Mouse (Mus musculus) forebrain, embryonic 15.5 days (tissue): ENCODE results near the gene Lrrc8a. TPM values are rescaled to one million over a fixed set of nuclear protein-coding genes. Genes with fewer than 3 reads are reported as not detected.
A peak's percentile ranks its signal among the peaks of the same experiment; 100 is the strongest.

Experiments used
- ATAC-seq: fragments of 200-750 bp; cut with Nextera tagmentation; replicated peaks from 2 replicates; pipeline ENCODE4 v1.8.0; 2017; ENCODE audit warnings: mild to moderate bottlenecking, moderate TSS enrichment, moderate library complexity
- H3K27ac ChIP-seq: fragments of 300-500 bp; sonication (generic); replicated peaks from 2 replicates; pipeline ENCODE4 v1.5.1; 2015; ENCODE audit warnings: mild to moderate bottlenecking, inconsistent platforms
- H3K27me3 ChIP-seq: fragments of 300-500 bp; sonication (generic); 2 replicates; pipeline ENCODE4 v1.6.1; 2015; ENCODE audit warnings: inconsistent platforms
- H3K36me3 ChIP-seq: fragments of 300-500 bp; sonication (generic); 2 replicates; pipeline ENCODE4 v1.6.1; 2015; ENCODE audit warnings: mild to moderate bottlenecking, inconsistent platforms
- H3K4me1 ChIP-seq: fragments of 300-500 bp; sonication (generic); 2 replicates; pipeline ENCODE4 v1.6.1; 2015; ENCODE audit warnings: inconsistent platforms
- H3K4me2 ChIP-seq: fragments of 300-500 bp; sonication (generic); replicated peaks from 2 replicates; pipeline ENCODE4 v1.6.1; 2015; ENCODE audit warnings: mild to moderate bottlenecking, inconsistent platforms
- H3K4me3 ChIP-seq: fragments of 300-500 bp; sonication (generic); 2 replicates; pipeline ENCODE4 v1.5.1; 2015; ENCODE audit warnings: mild to moderate bottlenecking, inconsistent platforms
- H3K9ac ChIP-seq: fragments of 300-500 bp; sonication (generic); replicated peaks from 2 replicates; pipeline ENCODE4 v1.6.1; 2015; ENCODE audit warnings: mild to moderate bottlenecking, inconsistent platforms
- H3K9me3 ChIP-seq: fragments of 300-500 bp; sonication (generic); 2 replicates; pipeline ENCODE4 v1.6.1; 2016; ENCODE audit warnings: inconsistent platforms
- WGBS: fragments of 180-500 bp; shearing (Covaris S2); methylation state at CpG from one replicate; pipeline ENCODE4 v1.1.7; 2015; ENCODE audit warnings: mixed read lengths; 5-methylcytosine and 5-hydroxymethylcytosine counted together
- polyA plus RNA-seq: library from polyadenylated mRNA; unstranded; fragments of >200 nt; fragmentation: Nextera tagmentation; extraction: Ambion mirVana; gene quantifications from 2 replicates; pipeline ENCODE4 v1.2.1, GENCODE M21; 2015

Gene Lrrc8a
- polyA plus RNA-seq, 1 experiment from 2014 or later: 57.6 TPM

DNA sequence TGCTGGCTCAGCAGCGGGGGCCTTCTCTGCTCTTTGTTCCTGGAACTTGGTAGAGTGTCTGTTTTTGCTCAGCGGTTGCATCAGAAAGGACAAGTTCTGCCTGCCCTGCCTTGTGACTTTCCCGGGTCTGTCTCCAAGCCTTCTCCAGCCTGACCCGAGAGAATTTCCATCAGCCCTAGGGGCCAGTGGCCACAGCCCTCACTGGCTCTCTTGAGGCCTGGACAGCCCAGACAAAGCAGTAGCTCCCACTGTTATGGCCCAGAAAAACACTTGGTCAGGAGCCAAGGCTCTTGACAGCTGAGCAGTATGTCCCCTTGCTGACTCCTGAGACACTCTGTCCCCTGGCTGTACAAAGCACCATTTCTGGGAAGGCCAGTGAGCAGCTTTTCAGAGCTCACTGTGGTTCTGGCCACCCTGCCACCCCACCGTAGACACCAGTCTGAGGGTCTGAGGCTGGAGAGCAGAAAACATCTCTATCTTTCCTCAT, 28.3 kb downstream of the Lrrc8a start, which contains the start of gene Phyhd1:
TSS of gene Phyhd1 (plus strand) at position 437 of the 487 bp plus-strand sequence.
- H3K4me2 ChIP-seq: no peak within 1 kb of the TSS
- 37% methylated on average over 5 of the region's 5 CpGs for whole genome bisulfite sequencing
- peaks cover 31% of the 10 kb centered on the region for H3K36me3 ChIP-seq
- H3K27ac ChIP-seq: peak within 1 kb of the TSS; percentile 67
- no peak within 1 kb of the TSS for H3K4me3 ChIP-seq
- H3K27me3 ChIP-seq: no peaks in the 10 kb centered on the region
- peaks cover 51% of the 10 kb centered on the region for H3K4me1 ChIP-seq
- H3K9ac ChIP-seq: peak within 1 kb of the TSS; percentile 14; the same call in 1 of the 2 replicates
- no peak for ATAC-seq
- H3K9me3 ChIP-seq: no peaks in the 10 kb centered on the region

DNA sequence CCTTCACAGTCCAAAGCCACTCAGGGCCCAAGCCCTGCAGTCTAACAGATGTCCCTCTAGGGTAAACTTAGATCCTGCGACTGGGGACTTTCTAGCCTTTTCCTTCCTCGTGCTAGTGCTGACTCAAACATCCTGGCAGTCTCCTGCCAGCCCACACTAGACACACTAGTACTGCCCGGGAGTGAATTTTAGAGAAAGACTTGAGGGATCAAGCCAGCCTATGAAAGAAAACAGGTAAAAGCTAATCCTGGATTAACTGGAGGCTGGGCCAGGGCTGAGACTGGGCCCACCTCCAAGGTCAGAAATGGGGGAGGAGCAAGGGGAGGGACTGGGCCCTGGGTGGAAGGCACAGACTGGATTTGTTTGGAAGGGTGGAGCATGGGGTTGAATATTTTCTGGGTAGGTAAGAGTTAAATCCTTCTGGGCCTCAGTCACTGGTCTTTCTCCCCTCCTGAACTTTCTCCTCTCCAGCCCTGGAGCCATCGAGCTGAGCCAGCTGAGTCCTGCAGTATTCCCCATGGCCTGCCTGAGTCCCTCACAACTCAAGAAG, 29.0 kb downstream of the Lrrc8a start:
- Histone ChIP-seq H3K27ac (peak overlapping the region; percentile 67), H3K9me3 (no peaks in the 10 kb centered on the region), H3K27me3 (no peaks in the 10 kb centered on the region), H3K9ac (no peak overlapping the region), H3K4me1 (peaks cover 49% of the 10 kb centered on the region), H3K4me2 (no peak overlapping the region), H3K4me3 (no peak overlapping the region), H3K36me3 (peaks cover 28% of the 10 kb centered on the region)
- WGBS: 6% methylated on average over 4 of the region's 4 CpGs
- no peak for ATAC-seq

DNA sequence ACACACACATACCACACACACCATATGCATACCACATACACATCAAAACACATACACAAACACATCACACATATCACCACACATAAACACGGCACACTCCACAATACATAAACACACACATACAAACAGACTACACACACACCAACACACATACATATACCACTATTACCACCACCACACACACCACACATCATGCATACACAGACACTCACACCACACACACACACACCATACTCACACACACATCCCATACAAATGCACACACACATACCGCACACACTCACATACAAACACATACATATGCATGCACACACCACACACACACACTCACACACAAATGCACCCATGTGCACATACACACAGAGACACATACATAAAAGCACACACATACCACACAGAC, 30.0 kb downstream of the Lrrc8a start:
- no peaks in the 10 kb centered on the region for H3K9me3 ChIP-seq
- peaks cover 23% of the 10 kb centered on the region for H3K36me3 ChIP-seq
- ATAC-seq: no peak
- no peaks in the 10 kb centered on the region for H3K27me3 ChIP-seq
- peaks cover 40% of the 10 kb centered on the region for H3K4me1 ChIP-seq
- H3K4me3 ChIP-seq: no peak overlapping the region
- no peak overlapping the region for H3K27ac ChIP-seq
- H3K4me2 ChIP-seq: no peak overlapping the region
- H3K9ac ChIP-seq: no peak overlapping the region
- 93% methylated on average over 2 of the region's 2 CpGs for WGBS

DNA sequence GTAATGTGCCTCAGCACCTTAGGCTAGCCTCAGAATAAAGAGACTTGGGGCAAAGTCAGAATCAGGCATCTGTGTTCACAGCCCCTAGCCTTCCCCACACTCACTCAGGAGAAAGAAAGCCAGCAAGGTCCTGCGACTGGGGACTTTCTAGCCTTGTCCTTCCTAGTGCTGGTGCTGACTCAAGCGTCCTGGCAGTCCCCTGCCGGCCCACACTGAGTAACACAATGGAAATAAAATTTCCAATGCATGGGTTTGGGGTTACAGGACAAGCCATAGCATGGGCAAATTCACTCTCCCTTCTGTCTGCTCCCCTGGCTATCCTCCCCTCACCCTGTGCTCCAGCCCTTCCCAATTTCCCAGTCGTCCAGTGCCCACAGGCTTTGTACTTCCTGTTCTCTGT, 30.9 kb downstream of the Lrrc8a start:
- peaks cover 19% of the 10 kb centered on the region for H3K36me3 ChIP-seq
- H3K27ac ChIP-seq: no peak overlapping the region
- H3K9ac ChIP-seq: no peak overlapping the region
- no peaks in the 10 kb centered on the region for H3K9me3 ChIP-seq
- H3K4me1 ChIP-seq: peaks cover 31% of the 10 kb centered on the region
- WGBS: 62% methylated on average over 4 of the region's 4 CpGs
- no peak overlapping the region for H3K4me2 ChIP-seq
- ATAC-seq: no peak
- H3K4me3 ChIP-seq: no peak overlapping the region
- no peaks in the 10 kb centered on the region for H3K27me3 ChIP-seq

DNA sequence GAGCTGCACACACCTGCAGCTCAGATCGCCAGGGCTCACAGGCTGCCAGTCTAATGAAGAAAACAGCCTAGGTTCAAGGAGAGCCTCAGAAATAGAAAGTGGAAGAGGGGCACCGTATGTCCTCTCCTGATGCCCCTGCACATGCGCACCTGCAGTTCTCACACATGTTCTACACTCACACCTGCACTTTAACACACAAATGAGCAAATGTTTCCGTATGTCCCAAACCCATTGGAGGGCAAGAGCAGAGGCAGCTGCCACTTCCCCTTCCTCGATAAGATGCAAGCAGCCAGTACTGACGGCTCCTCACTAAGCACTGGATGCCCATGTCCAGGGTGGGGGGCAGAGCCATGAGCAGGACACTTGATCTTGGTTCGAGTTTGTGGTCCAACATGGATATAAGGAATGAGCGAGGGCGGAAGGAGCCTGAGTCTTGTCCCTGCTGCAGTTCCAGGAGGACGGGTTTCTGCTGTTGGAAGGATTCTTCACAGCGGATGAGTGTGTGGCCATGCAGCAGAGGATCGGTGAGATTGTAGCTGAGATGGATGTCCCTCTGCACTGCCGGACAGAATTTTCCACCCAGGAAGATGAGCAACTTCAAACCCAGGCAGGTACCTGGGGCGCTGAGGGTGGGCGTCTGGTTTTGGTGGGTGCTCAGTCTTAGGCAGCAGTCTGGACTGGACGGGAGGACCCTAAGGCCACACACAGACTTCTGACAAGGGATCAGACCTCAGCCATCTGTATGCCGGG, 31.9 kb downstream of the Lrrc8a start:
- H3K4me2 ChIP-seq: no peak overlapping the region
- H3K27ac ChIP-seq: peak overlapping the region; percentile 24; the same call in 1 of the 2 replicates
- H3K4me3 ChIP-seq: no peak overlapping the region
- peaks cover 11% of the 10 kb centered on the region for H3K36me3 ChIP-seq
- no peak for ATAC-seq
- H3K27me3 ChIP-seq: no peaks in the 10 kb centered on the region
- peaks cover 20% of the 10 kb centered on the region for H3K4me1 ChIP-seq
- no peaks in the 10 kb centered on the region for H3K9me3 ChIP-seq
- no peak overlapping the region for H3K9ac ChIP-seq
- 89% methylated on average over 17 of the region's 17 CpGs for WGBS

DNA sequence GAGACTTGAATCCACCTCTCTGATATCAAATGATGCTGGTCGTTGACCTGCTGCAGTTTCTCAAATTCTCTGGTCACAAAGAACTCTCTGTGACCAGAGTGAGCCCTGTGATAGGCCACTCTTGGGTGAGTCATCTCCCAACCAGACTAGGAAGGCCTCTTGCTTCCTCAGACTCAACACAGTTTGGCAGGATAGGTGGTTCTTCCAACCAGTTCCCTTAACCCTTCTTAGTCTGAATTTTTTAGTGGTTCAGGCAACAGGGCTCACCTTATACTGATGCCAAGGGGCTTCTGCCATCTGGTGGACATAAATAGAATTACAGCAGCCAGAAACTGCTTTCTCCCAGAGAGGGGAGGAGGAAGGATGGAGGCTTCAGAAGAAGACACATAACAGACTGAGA, 32.6 kb downstream of the Lrrc8a start:
- Histone ChIP-seq H3K9ac (no peak overlapping the region), H3K9me3 (no peaks in the 10 kb centered on the region), H3K4me1 (peaks cover 15% of the 10 kb centered on the region), H3K27ac (0 out of 2 replicates have a peak overlapping the region, but pooled peaks have one; percentile 24), H3K4me3 (no peak overlapping the region), H3K27me3 (no peaks in the 10 kb centered on the region), H3K4me2 (no peak overlapping the region), H3K36me3 (peaks cover 6% of the 10 kb centered on the region)
- peak; percentile 79; the same call in 1 of the 2 replicates for ATAC-seq
- WGBS: 38% methylated on average over 1 of the region's 1 CpGs

DNA sequence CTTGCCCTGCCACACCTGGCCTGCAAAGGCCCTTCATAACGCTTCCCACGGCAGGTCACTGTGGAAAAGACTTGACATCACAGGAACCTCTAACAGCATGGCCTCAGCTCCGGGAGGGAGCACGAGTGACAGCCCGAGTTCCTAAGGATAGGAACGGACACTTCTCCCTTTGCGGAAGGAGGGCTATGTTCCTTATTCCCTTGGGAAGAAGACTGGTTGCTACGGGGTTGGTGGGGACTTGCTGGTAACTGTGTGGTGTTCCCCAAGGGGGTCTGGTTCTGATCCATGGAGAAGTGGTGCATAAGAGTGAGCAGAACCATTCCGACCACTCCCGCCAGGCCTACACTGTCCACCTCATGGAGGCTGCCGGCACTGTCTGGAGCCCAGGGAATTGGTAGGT, 43.2 kb downstream of the Lrrc8a start, which contains the start of gene Gm28038:
TSS of gene Gm28038 (plus strand) at position 301 of the 400 bp plus-strand sequence.
- H3K4me1 ChIP-seq: peaks cover 9% of the 10 kb centered on the region
- H3K4me3 ChIP-seq: no peak within 1 kb of the TSS
- WGBS: 91% methylated on average over 11 of the region's 11 CpGs
- no peaks in the 10 kb centered on the region for H3K9me3 ChIP-seq
- peaks cover 12% of the 10 kb centered on the region for H3K36me3 ChIP-seq
- H3K9ac ChIP-seq: no peak within 1 kb of the TSS
- H3K27ac ChIP-seq: no peak within 1 kb of the TSS
- H3K27me3 ChIP-seq: no peaks in the 10 kb centered on the region
- no peak within 1 kb of the TSS for H3K4me2 ChIP-seq
- no peak for ATAC-seq

DNA sequence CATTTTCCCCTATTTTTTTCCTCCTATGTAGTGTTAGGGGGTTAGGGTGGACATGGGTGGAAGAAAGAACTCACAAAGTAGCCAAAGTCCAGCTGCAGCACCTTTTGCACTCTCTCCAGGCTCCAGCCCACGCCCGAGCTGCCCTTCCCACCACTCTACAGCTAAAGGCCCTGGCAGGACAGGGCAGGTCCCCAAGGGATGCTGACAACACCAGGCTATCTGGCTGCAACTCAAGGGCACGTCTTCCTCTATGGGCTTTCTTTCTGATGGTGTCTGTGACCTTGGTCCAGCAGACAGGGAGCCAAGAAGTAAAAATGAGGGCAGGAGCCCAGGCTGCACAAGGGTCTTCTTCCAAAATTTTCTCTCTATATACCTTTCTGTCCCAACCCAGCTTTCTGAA, 44.1 kb downstream of the Lrrc8a start:
- Histone ChIP-seq H3K4me1 (peaks cover 9% of the 10 kb centered on the region), H3K4me2 (no peak overlapping the region), H3K27ac (no peak overlapping the region), H3K27me3 (no peaks in the 10 kb centered on the region), H3K9ac (no peak overlapping the region), H3K4me3 (no peak overlapping the region), H3K9me3 (no peaks in the 10 kb centered on the region), H3K36me3 (peaks cover 12% of the 10 kb centered on the region)
- 79% methylated on average over 3 of the region's 3 CpGs for WGBS
- ATAC-seq: no peak

DNA sequence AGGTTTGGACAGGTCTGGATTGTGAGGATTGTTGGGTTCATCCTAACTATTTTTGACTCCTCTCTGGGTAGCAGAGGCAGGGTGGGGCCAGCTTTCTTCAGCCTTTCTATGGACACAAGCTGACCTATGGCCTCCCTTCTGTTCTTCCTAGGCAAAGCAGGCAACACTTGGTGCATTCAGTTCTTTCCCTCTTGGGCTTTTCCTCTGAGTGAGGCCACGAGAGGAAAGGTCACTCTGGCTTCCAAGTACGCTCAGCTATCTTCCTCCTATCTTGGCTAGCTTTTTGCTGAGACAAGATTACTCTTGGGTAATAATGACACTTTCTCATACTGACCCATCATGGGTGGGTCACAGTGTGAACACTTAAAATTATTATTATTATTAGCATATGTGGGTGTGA, 45.7 kb downstream of the Lrrc8a start:
- Histone ChIP-seq H3K4me2 (no peak overlapping the region), H3K27me3 (no peaks in the 10 kb centered on the region), H3K4me1 (peaks cover 24% of the 10 kb centered on the region), H3K9ac (no peak overlapping the region), H3K9me3 (no peaks in the 10 kb centered on the region), H3K27ac (no peak overlapping the region), H3K4me3 (no peak overlapping the region), H3K36me3 (peaks cover 8% of the 10 kb centered on the region)
- 93% methylated on average over 2 of the region's 2 CpGs for WGBS
- ATAC-seq: no peak

DNA sequence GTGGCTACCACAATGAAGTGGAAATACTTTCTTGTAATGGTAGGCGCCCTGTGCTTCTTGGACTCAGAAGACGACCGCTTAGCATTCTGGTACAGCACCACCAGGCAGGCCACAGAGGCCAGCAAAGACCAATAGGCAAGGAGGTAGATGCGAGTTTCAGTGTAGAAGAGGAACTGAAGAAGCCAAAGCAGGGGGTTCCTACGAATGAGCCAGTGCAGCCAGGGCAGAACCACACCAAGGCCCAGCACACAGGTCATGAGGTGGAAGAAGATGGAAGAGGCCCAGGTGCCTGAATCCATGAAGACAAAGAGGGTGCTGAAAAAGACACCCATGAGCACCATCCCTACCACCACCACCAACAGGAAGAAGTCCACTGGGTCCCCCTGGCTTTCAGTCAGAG, 47.5 kb downstream of the Lrrc8a start:
- peaks cover 7% of the 10 kb centered on the region for H3K36me3 ChIP-seq
- no peak overlapping the region for H3K27ac ChIP-seq
- peaks cover 24% of the 10 kb centered on the region for H3K4me1 ChIP-seq
- H3K4me3 ChIP-seq: peak overlapping the region; percentile 95; the same call in 1 of the 2 replicates
- ATAC-seq: no peak
- WGBS: 91% methylated on average over 5 of the region's 5 CpGs
- peak overlapping the region; percentile 74 for H3K4me2 ChIP-seq
- H3K9ac ChIP-seq: 0 out of 2 replicates have a peak overlapping the region, but pooled peaks have one; percentile 19
- H3K9me3 ChIP-seq: no peaks in the 10 kb centered on the region
- H3K27me3 ChIP-seq: no peaks in the 10 kb centered on the region

DNA sequence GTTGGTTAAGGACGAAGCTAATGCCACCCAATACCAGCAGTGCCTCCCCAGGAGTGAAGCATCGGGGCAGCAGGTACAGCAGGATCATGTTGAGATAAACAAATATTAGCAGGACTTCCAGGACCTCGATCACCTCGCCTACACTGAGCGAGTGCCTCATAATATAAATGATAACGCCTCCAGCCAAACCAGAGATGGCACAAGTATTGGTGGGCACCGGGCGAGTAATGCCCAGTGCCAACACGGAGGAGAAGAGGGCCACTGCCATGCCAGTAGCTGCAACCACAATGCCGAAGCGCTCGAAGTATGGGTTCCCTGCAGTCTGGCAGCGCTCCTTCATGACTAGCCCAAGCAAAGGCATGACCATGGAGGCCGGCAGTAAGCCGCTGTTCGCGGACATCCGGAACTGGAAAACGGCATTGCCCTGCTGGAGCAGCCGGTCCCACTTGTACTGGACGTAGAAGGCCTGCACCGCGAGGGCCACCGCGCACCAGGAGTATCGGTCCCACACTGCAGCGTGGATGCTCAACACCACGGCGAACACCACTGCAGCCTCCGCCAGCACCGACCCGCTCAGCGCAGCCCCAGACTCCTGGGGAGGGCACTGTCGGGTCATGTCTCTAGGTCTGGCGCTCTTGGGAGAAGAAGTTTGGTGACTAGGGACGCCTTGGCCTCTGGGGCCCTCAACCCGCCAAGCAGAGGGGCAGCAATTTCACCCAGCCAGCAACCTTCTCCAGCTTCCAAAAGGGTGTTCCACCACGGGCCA, 48.1 kb downstream of the Lrrc8a start:
- Histone ChIP-seq H3K4me3 (peak overlapping the region; percentile 95), H3K4me1 (peaks cover 24% of the 10 kb centered on the region), H3K36me3 (peaks cover 11% of the 10 kb centered on the region), H3K27ac (peak overlapping the region; percentile 35; the same call in 1 of the 2 replicates), H3K9me3 (no peaks in the 10 kb centered on the region), H3K9ac (peak overlapping the region; percentile 95), H3K27me3 (no peaks in the 10 kb centered on the region), H3K4me2 (peak overlapping the region; percentile 74)
- peak; percentile 78 for ATAC-seq
- 15% methylated on average over 38 of the region's 38 CpGs for WGBS
